Mouse (Mus musculus) heart, postnatal 0 days (tissue): ENCODE results near the gene Traf2. TPM values are rescaled to one million over a fixed set of nuclear protein-coding genes. Genes with fewer than 3 reads are reported as not detected.
A peak's percentile ranks its signal among the peaks of the same experiment; 100 is the strongest.

ENCODE experiments used
- ATAC-seq: fragments of 200-750 bp; cut with Nextera tagmentation; 2 replicates; pipeline ENCODE4 v1.8.0; 2017; ENCODE audit warnings: low read depth, moderate number of reproducible peaks, moderate library complexity; ENCODE audit not compliant: insufficient read depth
- DNase-seq: peaks from one replicate; pipeline ENCODE4 v3.0.0-alpha.2; 2016; ENCODE audit warnings: low spot score
- H3K27ac ChIP-seq: fragments of 300-500 bp; sonication (generic); 2 replicates; pipeline ENCODE4 v1.5.1; 2014; ENCODE audit warnings: low read depth, mild to moderate bottlenecking
- H3K27me3 ChIP-seq: fragments of 300-500 bp; sonication (generic); 2 replicates; pipeline ENCODE4 v1.6.1; 2014; ENCODE audit warnings: low read length, mixed read lengths; ENCODE audit not compliant: control insufficient read depth, insufficient read depth
- H3K36me3 ChIP-seq: fragments of 300-500 bp; sonication (generic); replicated peaks from 2 replicates; pipeline ENCODE4 v1.6.1; 2014; ENCODE audit warnings: low read length, mixed read lengths; ENCODE audit not compliant: control insufficient read depth, insufficient read depth
- H3K4me1 ChIP-seq: fragments of 300-500 bp; sonication (generic); 2 replicates; pipeline ENCODE4 v1.6.1; 2014; ENCODE audit warnings: antibody characterized with exemption; ENCODE audit not compliant: control insufficient read depth, insufficient read depth
- H3K4me2 ChIP-seq: fragments of 300-500 bp; sonication (generic); 2 replicates; pipeline ENCODE4 v1.6.1; 2014; ENCODE audit warnings: low read depth, mild to moderate bottlenecking, low read length, moderate library complexity
- H3K4me3 ChIP-seq: fragments of 300-500 bp; sonication (generic); 2 replicates; pipeline ENCODE4 v1.5.1; 2014; ENCODE audit warnings: low read depth, low read length
- H3K9ac ChIP-seq: fragments of 300-500 bp; sonication (generic); replicated peaks from 2 replicates; pipeline ENCODE4 v1.6.1; 2014; ENCODE audit warnings: low read depth, low read length, mixed read lengths
- H3K9me3 ChIP-seq: fragments of 300-500 bp; sonication (generic); replicated peaks from 2 replicates; pipeline ENCODE4 v1.6.1; 2016; ENCODE audit warnings: low read length; ENCODE audit not compliant: control insufficient read depth
- CTCF ChIP-seq: IDR thresholded peaks from 2 replicates; pipeline ENCODE4 v1.5.1; 2016; ENCODE audit warnings: antibody characterized with exemption, control low read depth, low read depth
- EP300 ChIP-seq: IDR thresholded peaks from 2 replicates; pipeline ENCODE4 v1.6.1; 2016; ENCODE audit warnings: antibody characterized with exemption, low read depth
- WGBS: fragments of 180-500 bp; shearing (Covaris S2); extraction: QIAGEN DNeasy Blood & Tissue Kit; methylation state at CpG from one replicate; pipeline ENCODE4 v1.1.7; 2014; 5-methylcytosine and 5-hydroxymethylcytosine counted together
- polyA plus RNA-seq: library from polyadenylated mRNA; unstranded; fragments of >200 nt; fragmentation: Nextera tagmentation; extraction: Ambion mirVana; gene quantifications from 2 replicates; pipeline ENCODE4 v1.2.1, GENCODE M21; 2015
- total RNA-seq: library from RNA; depleted of rRNA; stranded (reverse); fragments of >200 nt; gene quantifications from 2 replicates; pipeline ENCODE4 v1.2.3, GENCODE M21; 2014; ENCODE audit warnings: low replicate concordance

Gene Traf2
- total and polyA plus RNA-seq, 2 experiments from 2014 or later = 6.3 to 15.8 TPM

GRCm38 (mm10) chr2:25536531-25536930 is 10.2 kb downstream of the Traf2 start:
- WGBS = 48% methylated on average over 8 of the region's 8 CpGs
- no peak for ATAC-seq
- no peak overlapping the region for H3K9ac ChIP-seq
- no peaks in the 10 kb centered on the region for H3K9me3 ChIP-seq
- TF ChIP-seq CTCF (no peak), EP300 (no peak)
- no peak overlapping the region for H3K27ac ChIP-seq
- DNase-seq = no peak
- peaks cover 52% of the 10 kb centered on the region for H3K36me3 ChIP-seq
- H3K4me3 ChIP-seq = no peak overlapping the region
- no peaks in the 10 kb centered on the region for H3K27me3 ChIP-seq
- peaks cover 11% of the 10 kb centered on the region; the same call in 1 of the 2 replicates for H3K4me1 ChIP-seq
- H3K4me2 ChIP-seq = no peak overlapping the region

GRCm38 (mm10) chr2:25534866-25535182 is 11.9 kb downstream of the Traf2 start:
- H3K4me2 ChIP-seq = no peak overlapping the region
- no peak for DNase-seq
- 87% methylated on average over 2 of the region's 2 CpGs for WGBS
- H3K9me3 ChIP-seq = no peaks in the 10 kb centered on the region
- peak overlapping the region; percentile 56; the same call in 1 of the 2 replicates for H3K27ac ChIP-seq
- H3K27me3 ChIP-seq = no peaks in the 10 kb centered on the region
- peaks cover 68% of the 10 kb centered on the region for H3K36me3 ChIP-seq
- no peak for ATAC-seq
- peaks cover 11% of the 10 kb centered on the region; the same call in 1 of the 2 replicates for H3K4me1 ChIP-seq
- H3K4me3 ChIP-seq = no peak overlapping the region
- H3K9ac ChIP-seq = no peak overlapping the region
- TF ChIP-seq EP300 = no peak
- no peak for TF ChIP-seq CTCF

GRCm38 (mm10) chr2:25534178-25534865 is 12.4 kb downstream of the Traf2 start:
- 55% methylated on average over 3 of the region's 3 CpGs for WGBS
- peaks cover 73% of the 10 kb centered on the region for H3K36me3 ChIP-seq
- DNase-seq (peak; percentile 56), ATAC-seq (peak; percentile 82)
- H3K27me3 ChIP-seq = no peaks in the 10 kb centered on the region
- H3K9me3 ChIP-seq = no peaks in the 10 kb centered on the region
- peak overlapping the region; percentile 56 for H3K27ac ChIP-seq
- H3K4me1 ChIP-seq = peaks cover 11% of the 10 kb centered on the region; the same call in 1 of the 2 replicates
- H3K4me3 ChIP-seq = no peak overlapping the region
- no peak overlapping the region for H3K9ac ChIP-seq
- no peak overlapping the region for H3K4me2 ChIP-seq
- no peak for TF ChIP-seq CTCF
- no peak for TF ChIP-seq EP300

- Histone ChIP-seq H3K4me2 (no peak overlapping the region), H3K4me1 (peaks cover 11% of the 10 kb centered on the region; the same call in 1 of the 2 replicates), H3K9ac (no peak overlapping the region), H3K36me3 (peaks cover 78% of the 10 kb centered on the region), H3K27me3 (no peaks in the 10 kb centered on the region), H3K4me3 (no peak overlapping the region), H3K27ac (no peak overlapping the region), H3K9me3 (no peaks in the 10 kb centered on the region)
- WGBS = 96% methylated on average over 2 of the region's 2 CpGs
- TF ChIP-seq CTCF (no peak), EP300 (no peak)
- no peak for ATAC-seq
- no peak for DNase-seq
Measured at GRCm38 (mm10) chr2:25533707-25534106, 13.0 kb downstream of the Traf2 start.

- Histone ChIP-seq H3K36me3 (peaks cover 94% of the 10 kb centered on the region), H3K27ac (no peak overlapping the region), H3K9ac (no peak overlapping the region), H3K4me2 (no peak overlapping the region), H3K4me1 (no peaks in the 10 kb centered on the region), H3K4me3 (no peak overlapping the region), H3K27me3 (no peaks in the 10 kb centered on the region), H3K9me3 (no peaks in the 10 kb centered on the region)
- DNase-seq (no peak), ATAC-seq (no peak)
- TF ChIP-seq CTCF = no peak
- no peak for TF ChIP-seq EP300
- 83% methylated on average over 9 of the region's 9 CpGs for WGBS
Measured at GRCm38 (mm10) chr2:25526510-25527302, 20.0 kb downstream of the Traf2 start.
